In genomic region chr1:71938323-71939007, GRCm38 (mm10) we compare ENCODE assay signal across 10 mouse cellular contexts.
DNase-seq lines count a peak whose midpoint lies in the region; ATAC-seq and TF ChIP-seq lines count a peak whose summit lies in the region.
"Had no signal": no experiment of that assay in that cellular context is flagged by ENCODE, and none has a peak within 500 bp of the region (broad histone marks: within the 10 kb centered on the region; RNA-seq: fewer than 3 reads in every experiment).

No protein-coding gene starts in this region.

- TF ChIP-seq POLR2A in lung, adult 2 months (IDR thresholded peaks at IDR 0.05; ENCODE audit: borderline replicate concordance, extremely low read depth, low read depth, low read length) = no peak

- DNase-seq in lung, adult 18-20 months = peak; percentile 53 to 62
- DNase-seq in lung, adult 2 months = no peak
- peak; percentile 41 for DNase-seq in lung, postnatal 14 days
- no peak for DNase-seq in gastrocnemius, postnatal 4 days (ENCODE audit: low spot score in 2 of 2)
- no peak for DNase-seq in layer of hippocampus, adult 9-10 months (ENCODE audit: low spot score)
- no peak for DNase-seq in hindbrain, embryonic 11.5 days (ENCODE audit: low spot score)
- no peak for DNase-seq in urinary bladder, adult 2 months (ENCODE audit: low spot score)
- DNase-seq: right cerebral cortex, postnatal 25 days had no signal

- no peaks in the 10 kb centered on the region for H3K27me3 ChIP-seq in intestine, postnatal 0 days (replicated peaks; ENCODE audit: control insufficient read depth, insufficient read depth, low read length)
- no peaks in the 10 kb centered on the region for H3K27me3 ChIP-seq in hindbrain, embryonic 11.5 days (ENCODE audit: control insufficient read depth, insufficient read depth, low read length)

- H3K9ac ChIP-seq in intestine, postnatal 0 days (ENCODE audit: low read depth, low read length) = no peak overlapping the region
- H3K9ac ChIP-seq in hindbrain, embryonic 11.5 days (ENCODE audit: low read depth, low read length) = no peak overlapping the region

- no peak for TF ChIP-seq CTCF in lung, adult 2 months (IDR thresholded peaks at IDR 0.05; ENCODE audit: insufficient read depth, low read length)
- TF ChIP-seq CTCF in intestine, postnatal 0 days (IDR thresholded peaks at IDR 0.05; ENCODE audit: low read depth) = no peak

- ATAC-seq in intestine, postnatal 0 days = peak; percentile 43; the same call in 1 of the 2 replicates
- no peak for ATAC-seq in hindbrain, embryonic 11.5 days (ENCODE audit: low FRiP score)

- peak overlapping the region; percentile 51 for H3K4me2 ChIP-seq in intestine, postnatal 0 days (replicated peaks; ENCODE audit: low read depth)
- H3K4me2 ChIP-seq in hindbrain, embryonic 11.5 days (replicated peaks; ENCODE audit: low read depth, low read length) = no peak overlapping the region

- H3K36me3 ChIP-seq in intestine, postnatal 0 days (ENCODE audit: control insufficient read depth, insufficient read depth) = no peaks in the 10 kb centered on the region
- H3K36me3 ChIP-seq in hindbrain, embryonic 11.5 days (ENCODE audit: control insufficient read depth, insufficient read depth, low read length) = no peaks in the 10 kb centered on the region

- no peaks in the 10 kb centered on the region for H3K9me3 ChIP-seq in intestine, postnatal 0 days (ENCODE audit: control insufficient read depth)
- no peaks in the 10 kb centered on the region for H3K9me3 ChIP-seq in hindbrain, embryonic 11.5 days (ENCODE audit: control insufficient read depth, low read length)

- H3K4me3 ChIP-seq in lung, adult 2 months (replicated peaks; ENCODE audit: extremely low read depth, low read depth, low read length) = no peak overlapping the region
- peak overlapping the region; percentile 17 for H3K4me3 ChIP-seq in intestine, postnatal 0 days (ENCODE audit: low read depth, low read length)
- H3K4me3 ChIP-seq in hindbrain, embryonic 11.5 days (ENCODE audit: low read depth, low read length) = no peak overlapping the region
- H3K4me3 ChIP-seq: erythroblast, embryonic 14.5 days had no signal

- H3K4me1 ChIP-seq in lung, adult 2 months (ENCODE audit: control insufficient read depth, insufficient read depth, low read length) = peaks cover 8% of the 10 kb centered on the region
- 0 out of 2 replicates have a peak, but pooled peaks cover 5% of the 10 kb centered on the region for H3K4me1 ChIP-seq in intestine, postnatal 0 days (replicated peaks; ENCODE audit: control insufficient read depth, insufficient read depth, low read length)
- no peaks in the 10 kb centered on the region for H3K4me1 ChIP-seq in hindbrain, embryonic 11.5 days (replicated peaks; ENCODE audit: control insufficient read depth, insufficient read depth, low read length)

- 20% methylated on average over 12 of the region's 12 CpGs for WGBS in lung, adult 2 months
- WGBS in intestine, postnatal 0 days = 17% methylated on average over 12 of the region's 12 CpGs
- 60% methylated on average over 12 of the region's 12 CpGs for WGBS in hindbrain, embryonic 11.5 days

- H3K27ac ChIP-seq in intestine, postnatal 0 days (ENCODE audit: low read depth, low read length) = 0 out of 2 replicates have a peak overlapping the region, but pooled peaks have one; percentile 22
- no peak overlapping the region for H3K27ac ChIP-seq in hindbrain, embryonic 11.5 days (ENCODE audit: low read depth, low read length)

Comparison
In these comparisons a context has a peak if more than half of its experiments do, and no peak if none do; other contexts are left out.
1. DNase-seq: peak in lung, adult 18-20 months (2 of 2) and lung, postnatal 14 days (single experiment); none in lung, adult 2 months (single experiment), gastrocnemius, postnatal 4 days (0 of 2), layer of hippocampus, adult 9-10 months (single experiment), hindbrain, embryonic 11.5 days (single experiment) and urinary bladder, adult 2 months (single experiment).